Mouse (Mus musculus) liver, embryonic 14.5 days (tissue): ENCODE measurements at regions not wholly inside any gene's neighbourhood (a gene's known extent, or its start where the extent isn't known, plus 50 kb on each side); places are given as distances from the start of the nearest gene placed in this dataset.

ENCODE experiments used
- ATAC-seq: fragments of 200-750 bp; cut with Nextera tagmentation; 2 replicates; pipeline ENCODE4 v1.8.0; 2017; ENCODE audit warnings: moderate number of reproducible peaks, mild to moderate bottlenecking, moderate library complexity; ENCODE audit not compliant: insufficient read depth
- DNase-seq, 3 experiments: peaks; one replicate each; pipeline ENCODE4 v3.0.0-alpha.2; 2012 to 2013; ENCODE audit warnings: low read depth in 3 of 3, low spot score in 3 of 3
- H3K27ac ChIP-seq: fragments of 300-500 bp; sonication (generic); 2 replicates; pipeline ENCODE4 v1.5.1; 2014; ENCODE audit warnings: moderate library complexity, mild to moderate bottlenecking, control low read depth, inconsistent platforms
- H3K27me3 ChIP-seq: fragments of 300-500 bp; sonication (generic); 2 replicates; pipeline ENCODE4 v1.6.1; 2014; ENCODE audit warnings: mild to moderate bottlenecking, low read length, moderate library complexity; ENCODE audit not compliant: control insufficient read depth, insufficient read depth
- H3K36me3 ChIP-seq: fragments of 300-500 bp; sonication (generic); replicated peaks from 2 replicates; pipeline ENCODE4 v1.6.1; 2014; ENCODE audit warnings: low read depth; ENCODE audit not compliant: control insufficient read depth, insufficient read depth
- H3K4me1 ChIP-seq, 2 experiments: fragments of 200-500 bp in 1 of 2; fragments of 300-500 bp in 1 of 2; sonication (generic) in 1 of 2; replicated peaks; 2 replicates each; pipeline ENCODE4 v1.6.1; 2012 to 2014; ENCODE audit warnings: antibody characterized with exemption in 1 of 2, inconsistent platforms in 1 of 2, low read length in 1 of 2; ENCODE audit not compliant: control insufficient read depth in 2 of 2, insufficient read depth in 2 of 2
- H3K4me2 ChIP-seq: fragments of 300-500 bp; sonication (generic); 2 replicates; pipeline ENCODE4 v1.6.1; 2014; ENCODE audit warnings: low read depth, mild to moderate bottlenecking, control low read depth, moderate library complexity
- H3K4me3 ChIP-seq, 2 experiments: fragments of 200-500 bp in 1 of 2; fragments of 300-500 bp in 1 of 2; sonication (generic) in 1 of 2; 2 replicates each; pipeline ENCODE4 v1.5.1; 2012 to 2014; ENCODE audit warnings: low read depth in 2 of 2, low read length in 2 of 2, mild to moderate bottlenecking in 2 of 2, control low read depth in 1 of 2, inconsistent platforms in 1 of 2, moderate library complexity in 1 of 2; ENCODE audit not compliant: insufficient read depth in 1 of 2
- H3K9ac ChIP-seq: fragments of 300-500 bp; sonication (generic); replicated peaks from 2 replicates; pipeline ENCODE4 v1.6.1; 2014; ENCODE audit warnings: mild to moderate bottlenecking, control low read depth, moderate library complexity
- H3K9me3 ChIP-seq: fragments of 300-500 bp; sonication (generic); 2 replicates; pipeline ENCODE4 v1.6.1; 2016; ENCODE audit warnings: low read length, mixed read lengths; ENCODE audit not compliant: control insufficient read depth
- CTCF ChIP-seq: IDR thresholded peaks from 2 replicates; pipeline ENCODE4 v1.5.1; 2016; ENCODE audit warnings: antibody characterized with exemption, low read depth, control low read depth
- EP300 ChIP-seq: IDR thresholded peaks from 2 replicates; pipeline ENCODE4 v1.6.1; 2016; ENCODE audit warnings: antibody characterized with exemption, low read depth
- WGBS: fragments of 180-500 bp; shearing (Covaris S2); extraction: QIAGEN DNeasy Blood & Tissue Kit; methylation state at CpG from one replicate; pipeline ENCODE4 v1.1.7; 2014; ENCODE audit not compliant: insufficient replicate concordance; 5-methylcytosine and 5-hydroxymethylcytosine counted together

- no peak for DNase-seq
Observed at GRCm38 (mm10) chr14:55358429-55358828, 120.1 kb upstream of the Dhrs4 start.

GRCm38 (mm10) chr14:55362316-55362715 is 116.2 kb upstream of the Dhrs4 start:
- Histone ChIP-seq H3K27me3 (no peaks in the 10 kb centered on the region), H3K4me1 (no peaks in the 10 kb centered on the region), H3K4me2 (no peak overlapping the region), H3K27ac (no peak overlapping the region), H3K9me3 (no peaks in the 10 kb centered on the region), H3K9ac (no peak overlapping the region), H3K4me3 (no peak overlapping the region), H3K36me3 (no peaks in the 10 kb centered on the region)
- DNase-seq (no peak), ATAC-seq (no peak)
- TF ChIP-seq CTCF (no peak), EP300 (no peak)
- WGBS = 59% methylated on average over 4 of the region's 4 CpGs

More at GRCm38 (mm10) chr14:55358429-55358828, 120.1 kb upstream of the Dhrs4 start:
- H3K27me3 ChIP-seq = no peaks in the 10 kb centered on the region
- no peak overlapping the region for H3K27ac ChIP-seq
- ATAC-seq = no peak
- no peak overlapping the region for H3K4me3 ChIP-seq
- no peak overlapping the region for H3K9ac ChIP-seq
- 61% methylated on average over 2 of the region's 2 CpGs for WGBS
- TF ChIP-seq EP300 = no peak
- no peak overlapping the region for H3K4me2 ChIP-seq
- no peaks in the 10 kb centered on the region for H3K36me3 ChIP-seq
- peaks cover 0 to 3% of the 10 kb centered on the region in 2 experiments; a peak in 1 of 4 replicates for H3K4me1 ChIP-seq
- no peaks in the 10 kb centered on the region for H3K9me3 ChIP-seq

GRCm38 (mm10) chr14:55362757-55363156 is 115.8 kb upstream of the Dhrs4 start:
- Histone ChIP-seq H3K9ac (no peak overlapping the region), H3K27me3 (no peaks in the 10 kb centered on the region), H3K4me2 (no peak overlapping the region), H3K27ac (no peak overlapping the region), H3K36me3 (no peaks in the 10 kb centered on the region), H3K4me3 (no peak overlapping the region), H3K9me3 (no peaks in the 10 kb centered on the region), H3K4me1 (no peaks in the 10 kb centered on the region)
- WGBS = 71% methylated on average over 7 of the region's 7 CpGs
- DNase-seq (no peak), ATAC-seq (no peak)
- TF ChIP-seq CTCF = no peak
- TF ChIP-seq EP300 = no peak

- TF ChIP-seq EP300 = no peak
- no peak for TF ChIP-seq CTCF
- H3K4me2 ChIP-seq = no peak overlapping the region
- H3K9ac ChIP-seq = no peak overlapping the region
- 20% methylated on average over 5 of the region's 5 CpGs for WGBS
- no peaks in the 10 kb centered on the region for H3K36me3 ChIP-seq
- no peaks in the 10 kb centered on the region for H3K4me1 ChIP-seq
- H3K27me3 ChIP-seq = no peaks in the 10 kb centered on the region
- no peak overlapping the region for H3K4me3 ChIP-seq
- no peak overlapping the region for H3K27ac ChIP-seq
- no peak for ATAC-seq
- no peaks in the 10 kb centered on the region for H3K9me3 ChIP-seq
- DNase-seq = no peak
Observed at GRCm38 (mm10) chr14:55370384-55370783, 108.2 kb upstream of the Dhrs4 start.

- no peaks in the 10 kb centered on the region for H3K4me1 ChIP-seq
- ATAC-seq = no peak
- H3K36me3 ChIP-seq = no peaks in the 10 kb centered on the region
- TF ChIP-seq CTCF (no peak), EP300 (no peak)
- H3K9me3 ChIP-seq = no peaks in the 10 kb centered on the region
- no peak for DNase-seq
- no peak overlapping the region for H3K4me3 ChIP-seq
- H3K4me2 ChIP-seq = no peak overlapping the region
- H3K27ac ChIP-seq = no peak overlapping the region
- H3K9ac ChIP-seq = no peak overlapping the region
- 64% methylated on average over 5 of the region's 5 CpGs for WGBS
- H3K27me3 ChIP-seq = no peaks in the 10 kb centered on the region
Observed at GRCm38 (mm10) chr14:55372960-55373359, 105.6 kb upstream of the Dhrs4 start.
